Mouse (Mus musculus) T-cell, adult 2 months (primary cell): Measurements from ENCODE around the gene Nucb1.

Experiments used
- DNase-seq: peaks from one replicate; pipeline ENCODE4 v3.0.0; 2022; ENCODE audit warnings: low spot score

Nucb1 gene

GRCm38 (mm10) chr7:45524841-45525621 lies 14.8 kb upstream of the Nucb1 start:
- peak; percentile 14 for DNase-seq

DNA sequence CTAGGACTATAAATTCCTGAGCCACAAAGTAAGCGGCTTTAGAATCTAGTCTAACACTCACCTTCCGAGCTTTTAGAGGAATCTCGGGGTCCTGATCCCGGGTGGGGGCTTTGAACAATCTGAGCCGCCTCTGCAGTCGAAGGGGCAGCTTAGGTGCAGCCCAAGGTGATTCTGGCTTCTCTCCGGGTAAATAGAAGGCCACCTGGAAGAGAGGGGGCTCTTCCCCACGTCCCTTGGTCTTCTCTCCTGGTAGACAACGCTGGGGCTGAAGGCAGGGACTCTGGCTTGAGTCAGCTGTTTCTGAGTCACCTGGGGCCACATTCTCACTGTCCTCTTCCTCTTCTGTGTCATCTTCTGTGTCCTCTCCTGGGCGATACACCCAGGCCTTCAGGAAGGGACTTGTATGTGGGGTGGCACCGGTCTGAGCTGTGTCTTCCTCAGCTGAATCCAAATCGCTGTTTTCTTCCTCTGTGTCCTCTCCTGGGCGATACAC lies 13.5 kb upstream of the Nucb1 start:
- no peak for DNase-seq

DNA sequence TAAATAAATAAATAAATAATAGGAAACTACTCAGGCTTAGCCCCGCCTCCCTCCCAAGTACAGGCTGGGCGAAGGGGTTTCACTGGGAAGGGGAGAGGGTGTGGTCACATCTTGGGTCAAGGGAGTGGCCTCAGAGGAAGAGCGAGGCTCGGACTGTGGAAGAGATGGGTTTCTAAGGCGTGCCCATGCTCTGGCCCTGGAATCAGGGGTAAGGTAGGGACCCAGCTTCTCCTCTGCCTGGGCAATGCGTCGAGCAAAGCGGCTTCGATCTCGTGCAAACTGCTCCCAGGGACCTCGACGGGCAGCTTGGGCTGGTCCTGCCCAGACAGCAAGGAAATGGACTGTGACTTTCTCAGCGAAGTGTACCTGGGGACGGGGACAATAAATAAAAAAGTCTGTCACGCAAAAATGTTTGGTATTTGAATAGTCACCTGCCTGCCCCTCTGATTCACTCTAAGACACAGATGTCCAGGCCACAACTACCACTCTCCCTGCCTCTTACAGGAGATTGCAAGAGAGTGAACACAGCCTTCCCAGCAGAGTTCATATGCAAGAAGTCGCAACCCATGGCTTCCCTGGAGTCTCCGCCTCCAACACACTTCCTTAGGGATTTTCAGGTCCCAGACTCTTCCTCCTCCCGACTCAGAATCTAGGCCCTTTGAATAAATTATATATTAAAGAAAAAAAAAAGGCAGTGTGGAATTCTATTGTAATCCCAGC lies 12.9 kb upstream of the Nucb1 start:
- DNase-seq, result peak; percentile 5

DNA sequence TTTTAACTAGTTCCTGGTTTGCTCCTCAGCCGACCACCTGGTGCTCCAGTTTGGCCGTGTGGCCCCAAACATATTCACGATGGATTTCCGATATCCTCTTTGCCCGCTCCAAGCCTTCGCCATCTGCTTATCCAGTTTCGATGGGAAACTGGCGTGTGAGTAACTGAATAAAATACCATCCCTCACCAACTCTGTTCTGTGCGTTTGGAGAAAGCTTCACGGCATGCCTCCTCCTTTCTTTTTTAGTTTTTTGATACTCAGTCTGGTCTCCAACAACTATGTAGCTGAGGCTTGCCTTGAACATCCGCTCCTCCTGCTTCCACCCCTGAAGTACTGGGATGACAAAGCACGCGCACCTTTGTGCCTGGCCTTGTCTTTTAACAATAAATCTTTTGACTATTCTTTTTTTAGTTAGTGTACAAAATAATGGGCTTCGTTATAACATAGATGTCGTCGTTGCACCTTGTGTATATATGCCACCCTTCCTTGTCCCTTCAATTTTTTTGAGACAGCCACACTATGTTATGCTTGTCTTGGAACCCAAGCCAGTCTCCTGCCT lies 12.1 kb upstream of the Nucb1 start:
- no peak for DNase-seq

DNA sequence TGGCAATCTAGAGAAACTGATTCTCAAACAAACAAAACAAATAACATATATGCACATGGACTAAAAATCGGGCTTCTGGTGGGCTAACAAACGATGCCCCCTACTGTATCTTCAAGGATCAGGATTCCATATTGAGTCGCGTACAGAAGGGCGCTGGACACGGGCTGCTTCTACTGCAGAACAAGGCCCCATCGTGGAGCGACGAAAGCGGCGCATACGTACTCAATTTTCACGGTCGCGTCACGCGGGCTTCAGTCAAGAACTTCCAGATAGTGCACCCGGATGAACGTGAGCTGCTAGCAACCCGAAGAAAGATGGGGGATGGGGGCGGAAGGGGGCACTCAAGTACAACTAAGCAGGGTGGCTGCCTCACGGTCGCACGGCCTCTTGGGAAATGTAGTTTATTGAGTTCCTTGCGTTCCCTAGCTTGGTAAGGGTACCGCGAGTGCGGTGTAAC lies 11.6 kb upstream of the Nucb1 start:
- DNase-seq, result peak; percentile 96

DNA sequence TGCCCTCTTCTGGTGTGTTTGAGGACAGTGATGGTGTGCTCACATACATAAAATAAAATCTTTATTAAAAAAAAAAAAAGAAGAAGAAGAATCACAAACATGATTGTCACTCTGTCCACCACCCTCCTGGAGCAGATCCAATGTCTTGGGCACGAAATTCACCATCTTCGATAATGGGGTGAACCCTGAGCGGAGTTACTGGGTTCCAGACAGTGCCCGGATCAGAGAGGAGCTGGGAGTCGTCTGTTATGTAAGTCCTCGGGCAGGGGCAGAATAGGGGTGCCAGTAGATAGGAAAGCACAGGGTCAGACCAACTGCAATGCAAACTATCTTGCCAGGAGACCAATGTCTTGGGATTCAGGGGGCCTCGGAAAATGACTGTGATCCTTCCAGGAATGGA lies 10.4 kb upstream of the Nucb1 start:
- DNase-seq, result no peak

- peak; percentile 65 for DNase-seq
Observed at GRCm38 (mm10) chr7:45519345-45520120, 9.3 kb upstream of the Nucb1 start.

DNA sequence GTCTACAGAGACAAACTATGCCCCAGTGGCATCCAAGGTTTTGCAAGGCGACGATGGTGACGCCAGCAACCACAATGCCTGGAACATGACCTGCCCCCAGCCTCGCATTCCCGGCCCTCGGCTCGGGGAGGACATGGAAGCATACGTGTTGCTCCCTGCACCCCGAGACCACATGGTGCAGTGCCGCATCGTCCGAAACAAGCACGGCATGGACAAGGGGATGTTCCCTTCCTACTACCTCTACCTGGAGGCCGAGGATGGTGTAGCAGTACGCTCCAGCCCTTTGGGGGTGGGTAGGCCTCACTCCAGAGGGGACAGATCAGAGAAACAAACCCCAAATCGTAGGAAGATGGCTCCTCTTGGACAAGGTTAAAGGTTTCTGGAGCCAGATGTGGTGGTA lies 8.4 kb upstream of the Nucb1 start:
- DNase-seq, result no peak

- peak; percentile 8 for DNase-seq
Observed at GRCm38 (mm10) chr7:45516846-45517245, 6.6 kb upstream of the Nucb1 start.

- no peak for DNase-seq
Observed at GRCm38 (mm10) chr7:45515436-45515835, 5.2 kb upstream of the Nucb1 start.

DNA sequence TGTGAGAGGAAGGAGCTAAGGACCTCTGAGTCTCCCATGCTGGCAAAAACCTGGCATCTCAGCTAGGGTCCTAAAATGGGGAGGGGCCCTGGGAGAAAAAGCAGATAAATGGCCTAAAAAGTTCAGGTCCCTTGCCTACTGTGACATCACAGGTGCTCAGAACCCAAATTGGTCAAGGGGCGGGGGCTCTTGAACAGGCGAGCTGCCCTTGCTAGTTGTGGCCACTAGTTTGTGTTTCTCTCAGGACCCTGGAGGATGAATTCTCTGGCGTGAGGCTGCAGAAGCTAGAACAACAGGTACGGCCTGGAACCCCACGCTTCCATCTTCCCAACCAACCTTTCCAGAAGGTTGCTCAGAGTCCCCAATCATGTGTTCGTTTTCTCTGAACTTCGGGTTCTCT lies 4.2 kb upstream of the Nucb1 start:
- DNase-seq, result no peak

DNA sequence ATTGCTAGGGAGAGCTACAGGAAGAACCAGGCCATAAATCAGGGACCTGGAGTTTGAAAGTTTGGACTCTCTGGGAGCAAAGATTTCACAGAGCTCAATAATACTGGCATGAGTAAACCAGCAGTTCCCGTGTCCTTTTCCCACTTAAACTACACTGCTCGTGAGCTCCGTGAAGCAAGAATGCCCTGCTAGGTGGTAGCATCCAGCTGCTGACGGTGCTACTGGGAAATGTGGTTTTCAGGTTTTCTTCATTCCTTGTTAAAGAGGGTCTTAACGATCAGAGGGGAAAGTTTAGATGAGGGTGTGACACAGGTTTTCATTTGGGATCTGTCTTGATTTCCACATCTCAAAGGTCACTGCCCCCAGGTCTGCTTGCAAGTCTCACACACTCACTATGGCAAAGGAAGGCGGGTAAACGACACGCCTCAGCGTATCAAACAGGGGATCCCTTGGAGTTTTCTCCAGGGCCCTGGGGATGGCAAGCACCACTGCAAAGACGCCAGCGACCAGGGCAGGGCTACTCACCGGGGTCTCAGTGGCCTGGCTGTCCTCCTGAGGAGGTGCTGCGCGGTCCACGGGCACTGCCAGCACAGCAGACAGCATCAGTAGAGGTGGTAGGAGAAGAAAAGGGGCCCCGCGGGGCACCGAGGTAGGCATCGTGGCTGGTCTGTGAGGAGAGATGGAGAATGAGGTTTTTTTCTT lies 874 bp downstream of the Nucb1 start:
- no peak for DNase-seq

GRCm38 (mm10) chr7:45508561-45508960 lies 1.6 kb downstream of the Nucb1 start:
- no peak for DNase-seq

- no peak for DNase-seq
Observed at GRCm38 (mm10) chr7:45507583-45507982, 2.6 kb downstream of the Nucb1 start.

DNA sequence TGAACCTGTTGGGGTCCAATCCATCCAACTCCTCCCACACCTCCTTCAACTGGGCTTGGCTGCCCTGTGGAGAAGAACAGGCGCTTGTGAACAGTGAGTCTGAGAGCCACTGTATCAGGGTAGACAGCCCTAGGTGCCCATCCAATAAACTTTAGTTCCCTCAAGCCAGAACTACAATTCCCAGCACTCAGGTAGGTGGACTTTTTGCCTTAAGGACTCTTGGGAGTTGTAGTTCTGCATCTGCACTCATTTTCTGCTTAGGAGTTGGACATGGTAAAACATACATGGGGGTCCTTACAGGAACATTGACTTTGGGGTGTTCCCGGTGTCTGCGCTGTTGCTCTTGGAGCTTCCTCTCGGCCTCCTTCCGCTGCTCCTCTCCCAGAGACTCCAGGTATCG lies 11.8 kb downstream of the Nucb1 start:
- no peak for DNase-seq

DNA sequence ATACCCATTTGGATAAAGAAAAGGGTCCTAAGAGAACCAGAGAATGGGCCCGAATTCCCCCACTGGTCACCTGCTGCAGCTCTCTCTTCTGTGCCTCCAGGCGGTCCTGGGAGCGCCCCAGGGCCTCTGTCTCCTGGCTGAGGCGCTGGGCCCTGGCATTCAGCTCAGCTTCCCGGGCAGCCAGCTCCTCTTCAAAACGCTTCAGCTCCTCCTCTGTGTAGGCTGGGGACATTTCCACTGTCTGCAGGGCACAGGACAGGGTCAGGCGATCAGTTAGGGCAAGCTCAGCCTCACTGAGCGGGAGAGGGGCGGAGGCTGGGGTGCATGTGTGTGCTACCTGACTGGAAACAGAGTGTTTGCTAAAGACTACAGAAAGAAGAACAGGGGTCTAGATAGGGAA lies 15.7 kb downstream of the Nucb1 start:
- DNase-seq, result no peak

DNA sequence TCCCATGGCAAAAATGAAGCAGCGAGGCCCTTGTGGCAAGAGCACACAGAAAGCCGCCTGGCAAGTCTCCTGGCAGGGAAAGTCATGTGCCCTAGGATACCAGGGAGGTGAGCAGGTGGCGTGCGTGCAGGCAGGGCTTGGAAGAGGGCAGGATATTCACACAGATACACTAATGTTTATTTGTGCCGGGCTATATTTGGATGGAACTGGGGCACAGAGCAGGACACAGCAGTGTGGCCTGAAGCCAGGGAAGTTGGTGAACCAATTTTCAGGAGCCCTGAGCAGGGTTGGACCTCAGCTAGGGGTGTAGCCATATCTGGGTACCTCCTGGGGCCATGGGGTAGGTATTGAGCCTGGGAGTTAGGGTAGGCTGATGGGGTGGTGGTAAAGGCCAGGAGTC lies 17.3 kb downstream of the Nucb1 start:
- DNase-seq, result no peak

- no peak for DNase-seq
Observed at GRCm38 (mm10) chr7:45492225-45492844, 17.9 kb downstream of the Nucb1 start.

- DNase-seq, result no peak
Observed at GRCm38 (mm10) chr7:45491264-45491663, 18.9 kb downstream of the Nucb1 start.

- no peak for DNase-seq
Observed at GRCm38 (mm10) chr7:45490822-45491221, 19.4 kb downstream of the Nucb1 start.

GRCm38 (mm10) chr7:45489578-45489977 lies 20.6 kb downstream of the Nucb1 start:
- DNase-seq, result no peak
